Mouse (Mus musculus) hindbrain, embryonic 10.5 days (tissue): ENCODE data around the gene Banp. TPM values are rescaled to one million over a fixed set of nuclear protein-coding genes. Genes with fewer than 3 reads are reported as not detected.

ENCODE experiments used
- DNase-seq: peaks from one replicate; pipeline ENCODE4 v3.0.0-alpha.2; 2017; ENCODE audit warnings: low spot score
- H3K27ac ChIP-seq: fragments of 300-500 bp; sonication (generic); 2 replicates; pipeline ENCODE4 v1.5.1; 2016; ENCODE audit warnings: mild to moderate bottlenecking, moderate library complexity
- H3K27me3 ChIP-seq: fragments of 300-500 bp; sonication (generic); 2 replicates; pipeline ENCODE4 v1.6.1; 2016; ENCODE audit warnings: mild to moderate bottlenecking; ENCODE audit not compliant: poor library complexity, insufficient read depth, severe bottlenecking
- H3K36me3 ChIP-seq: fragments of 300-500 bp; sonication (generic); 2 replicates; pipeline ENCODE4 v1.6.1; 2016; ENCODE audit warnings: mild to moderate bottlenecking, moderate library complexity
- H3K4me1 ChIP-seq: fragments of 300-500 bp; sonication (generic); replicated peaks from 2 replicates; pipeline ENCODE4 v1.6.1; 2016; ENCODE audit warnings: mild to moderate bottlenecking
- H3K4me3 ChIP-seq: fragments of 300-500 bp; sonication (generic); 2 replicates; pipeline ENCODE4 v1.5.1; 2016; ENCODE audit warnings: mild to moderate bottlenecking, moderate library complexity
- H3K9me3 ChIP-seq: fragments of 300-500 bp; sonication (generic); 2 replicates; pipeline ENCODE4 v1.6.1; 2016; ENCODE audit warnings: mild to moderate bottlenecking, moderate library complexity
- WGBS: fragments of 180-500 bp; shearing (Covaris S2); methylation state at CpG from one replicate; pipeline ENCODE4 v1.1.7; 2016; 5-methylcytosine and 5-hydroxymethylcytosine counted together
- polyA plus RNA-seq: library from polyadenylated mRNA; unstranded; fragments of >200 nt; fragmentation: Nextera tagmentation; extraction: Ambion mirVana; gene quantifications from 2 replicates; pipeline ENCODE4 v1.2.1, GENCODE M21; 2016

Banp gene
- polyA plus RNA-seq, 1 experiment from 2014 or later = 56.9 TPM

- Histone ChIP-seq H3K9me3 (no peaks in the 10 kb centered on the region), H3K27me3 (no peaks in the 10 kb centered on the region), H3K4me3 (no peak overlapping the region), H3K36me3 (peaks cover 88% of the 10 kb centered on the region), H3K4me1 (peaks cover 8% of the 10 kb centered on the region; the same call in 1 of the 2 replicates), H3K27ac (no peak overlapping the region)
- WGBS = 87% methylated on average over 25 of the region's 25 CpGs
- no peak for DNase-seq
Observed at GRCm38 (mm10) chr8:122005422-122006204, 56.1 kb downstream of the Banp start.

- Histone ChIP-seq H3K4me3 (no peak overlapping the region), H3K4me1 (peaks cover 12% of the 10 kb centered on the region; the same call in 1 of the 2 replicates), H3K9me3 (no peaks in the 10 kb centered on the region), H3K36me3 (peaks cover 87% of the 10 kb centered on the region), H3K27ac (no peak overlapping the region), H3K27me3 (no peaks in the 10 kb centered on the region)
- 94% methylated on average over 13 of the region's 13 CpGs for WGBS
- no peak for DNase-seq
Observed at GRCm38 (mm10) chr8:122006688-122007484, 57.3 kb downstream of the Banp start.

- DNase-seq = no peak
- Histone ChIP-seq H3K36me3 (peaks cover 87% of the 10 kb centered on the region), H3K27ac (no peak overlapping the region), H3K4me3 (no peak overlapping the region), H3K4me1 (peaks cover 12% of the 10 kb centered on the region; the same call in 1 of the 2 replicates), H3K27me3 (no peaks in the 10 kb centered on the region), H3K9me3 (no peaks in the 10 kb centered on the region)
- 85% methylated on average over 5 of the region's 5 CpGs for WGBS
Observed at GRCm38 (mm10) chr8:122008395-122008794, 58.8 kb downstream of the Banp start.

GRCm38 (mm10) chr8:122010638-122011037, 61.1 kb downstream of the Banp start:
- H3K4me3 ChIP-seq = no peak overlapping the region
- DNase-seq = no peak
- H3K9me3 ChIP-seq = no peaks in the 10 kb centered on the region
- H3K27ac ChIP-seq = no peak overlapping the region
- peaks cover 86% of the 10 kb centered on the region for H3K36me3 ChIP-seq
- WGBS = 89% methylated on average over 5 of the region's 5 CpGs
- peaks cover 9% of the 10 kb centered on the region; the same call in 1 of the 2 replicates for H3K4me1 ChIP-seq
- H3K27me3 ChIP-seq = no peaks in the 10 kb centered on the region

GRCm38 (mm10) chr8:122011066-122011588, 61.6 kb downstream of the Banp start:
- no peak overlapping the region for H3K27ac ChIP-seq
- H3K36me3 ChIP-seq = peaks cover 88% of the 10 kb centered on the region
- H3K4me1 ChIP-seq = peaks cover 9% of the 10 kb centered on the region; the same call in 1 of the 2 replicates
- H3K27me3 ChIP-seq = no peaks in the 10 kb centered on the region
- no peak for DNase-seq
- H3K9me3 ChIP-seq = no peaks in the 10 kb centered on the region
- H3K4me3 ChIP-seq = no peak overlapping the region
- WGBS = 68% methylated on average over 7 of the region's 7 CpGs

GRCm38 (mm10) chr8:122014606-122015005, 65.1 kb downstream of the Banp start:
- Histone ChIP-seq H3K9me3 (no peaks in the 10 kb centered on the region), H3K4me1 (peaks cover 17% of the 10 kb centered on the region), H3K27me3 (no peaks in the 10 kb centered on the region), H3K4me3 (no peak overlapping the region), H3K27ac (no peak overlapping the region), H3K36me3 (peaks cover 87% of the 10 kb centered on the region)
- 76% methylated on average over 3 of the region's 3 CpGs for WGBS
- no peak for DNase-seq

GRCm38 (mm10) chr8:122018046-122018831, 68.7 kb downstream of the Banp start:
- DNase-seq = peak; percentile 18
- Histone ChIP-seq H3K4me3 (no peak overlapping the region), H3K9me3 (no peaks in the 10 kb centered on the region), H3K27ac (no peak overlapping the region), H3K4me1 (peaks cover 21% of the 10 kb centered on the region), H3K36me3 (peaks cover 88% of the 10 kb centered on the region), H3K27me3 (no peaks in the 10 kb centered on the region)
- 76% methylated on average over 22 of the region's 22 CpGs for WGBS

GRCm38 (mm10) chr8:122019162-122019561, 69.6 kb downstream of the Banp start:
- H3K9me3 ChIP-seq = no peaks in the 10 kb centered on the region
- no peak for DNase-seq
- H3K36me3 ChIP-seq = peaks cover 90% of the 10 kb centered on the region
- H3K4me1 ChIP-seq = peaks cover 21% of the 10 kb centered on the region
- 96% methylated on average over 1 of the region's 1 CpGs for WGBS
- no peak overlapping the region for H3K27ac ChIP-seq
- H3K4me3 ChIP-seq = no peak overlapping the region
- no peaks in the 10 kb centered on the region for H3K27me3 ChIP-seq

GRCm38 (mm10) chr8:122020050-122020771, 70.7 kb downstream of the Banp start:
- no peak overlapping the region for H3K27ac ChIP-seq
- WGBS = 83% methylated on average over 8 of the region's 8 CpGs
- no peaks in the 10 kb centered on the region for H3K9me3 ChIP-seq
- DNase-seq = no peak
- H3K4me1 ChIP-seq = peaks cover 16% of the 10 kb centered on the region
- H3K27me3 ChIP-seq = no peaks in the 10 kb centered on the region
- H3K4me3 ChIP-seq = no peak overlapping the region
- peaks cover 97% of the 10 kb centered on the region for H3K36me3 ChIP-seq

- H3K27ac ChIP-seq = no peak overlapping the region
- H3K27me3 ChIP-seq = no peaks in the 10 kb centered on the region
- H3K9me3 ChIP-seq = no peaks in the 10 kb centered on the region
- no peak for DNase-seq
- 79% methylated on average over 2 of the region's 2 CpGs for WGBS
- H3K4me1 ChIP-seq = peaks cover 16% of the 10 kb centered on the region
- H3K36me3 ChIP-seq = peaks cover 98% of the 10 kb centered on the region
- no peak overlapping the region for H3K4me3 ChIP-seq
Observed at GRCm38 (mm10) chr8:122021725-122022124, 72.2 kb downstream of the Banp start.

GRCm38 (mm10) chr8:122022274-122022673, 72.7 kb downstream of the Banp start:
- Histone ChIP-seq H3K4me3 (no peak overlapping the region), H3K27ac (no peak overlapping the region), H3K36me3 (peaks cover 98% of the 10 kb centered on the region), H3K27me3 (no peaks in the 10 kb centered on the region), H3K4me1 (peaks cover 16% of the 10 kb centered on the region), H3K9me3 (no peaks in the 10 kb centered on the region)
- 88% methylated on average over 6 of the region's 6 CpGs for WGBS
- no peak for DNase-seq

GRCm38 (mm10) chr8:122022705-122023104, 73.2 kb downstream of the Banp start:
- peaks cover 16% of the 10 kb centered on the region for H3K4me1 ChIP-seq
- H3K4me3 ChIP-seq = no peak overlapping the region
- H3K36me3 ChIP-seq = peaks cover 94% of the 10 kb centered on the region
- 85% methylated on average over 4 of the region's 4 CpGs for WGBS
- H3K27me3 ChIP-seq = no peaks in the 10 kb centered on the region
- DNase-seq = no peak
- H3K9me3 ChIP-seq = no peaks in the 10 kb centered on the region
- no peak overlapping the region for H3K27ac ChIP-seq
